Mouse (Mus musculus) ES-E14 (cell line): ENCODE results near the gene Cdc14a.

ENCODE experiments used
- CHD2 ChIP-seq: IDR thresholded peaks from 2 replicates; pipeline ENCODE4 v1.6.1; 2014; ENCODE audit warnings: mild to moderate bottlenecking, low read depth, low read length, inconsistent platforms
- MAFK ChIP-seq: IDR thresholded peaks from 2 replicates; pipeline ENCODE4 v1.6.1; 2014; ENCODE audit warnings: mild to moderate bottlenecking, low read depth, low read length, inconsistent platforms; ENCODE audit not compliant: insufficient read depth
- ZNF384 ChIP-seq: IDR thresholded peaks from 2 replicates; pipeline ENCODE4 v1.6.1; 2012; ENCODE audit warnings: low read depth, low read length, inconsistent platforms

GRCm38 (mm10) chr3:116253077-116253531 lies 170.7 kb downstream of the Cdc14a start, which contains the start of gene Gpr88:
- no peak for TF ChIP-seq MAFK
- TF ChIP-seq ZNF384: no peak
- TF ChIP-seq CHD2: no peak
